Mouse (Mus musculus) urinary bladder, postnatal 25 days (tissue): Measurements from ENCODE around the gene Snap29.
A peak's percentile ranks its signal among the peaks of the same experiment; 100 is the strongest.

Source experiments
- DNase-seq: peaks from one replicate; pipeline ENCODE4 v3.0.0; 2022; ENCODE audit warnings: low spot score

Snap29 gene

GRCm38 (mm10) chr16:17405736-17406443 is at the start of gene Snap29, which contains the start of gene Pi4ka:
Gene Snap29 (plus strand): TSS chr16:17405986.
Gene Pi4ka (minus strand): TSS chr16:17406314.
- DNase-seq: peak; percentile 100

- no peak for DNase-seq
Measured at GRCm38 (mm10) chr16:17356031-17356430, 49.8 kb upstream of the Snap29 start.

DNA sequence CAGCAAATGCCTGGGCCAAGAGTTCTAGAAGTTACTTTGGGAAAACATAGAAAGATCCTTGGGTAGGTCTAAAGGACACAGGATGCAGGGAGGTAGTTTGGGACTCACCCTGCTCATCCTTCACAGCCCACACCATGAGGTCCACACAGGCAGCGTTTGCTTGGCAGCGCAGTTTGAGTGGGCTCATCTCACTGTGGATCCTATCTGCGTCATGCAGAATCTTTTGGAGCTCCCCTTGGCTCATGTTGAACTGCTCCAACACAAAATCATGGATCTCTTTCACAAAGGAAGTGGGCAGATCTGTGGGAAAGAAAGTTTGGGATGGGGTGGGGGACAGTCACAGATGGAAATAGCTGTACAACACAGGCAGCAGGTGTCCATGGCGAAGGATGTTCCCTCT is 47.0 kb upstream of the Snap29 start:
- no peak for DNase-seq

DNA sequence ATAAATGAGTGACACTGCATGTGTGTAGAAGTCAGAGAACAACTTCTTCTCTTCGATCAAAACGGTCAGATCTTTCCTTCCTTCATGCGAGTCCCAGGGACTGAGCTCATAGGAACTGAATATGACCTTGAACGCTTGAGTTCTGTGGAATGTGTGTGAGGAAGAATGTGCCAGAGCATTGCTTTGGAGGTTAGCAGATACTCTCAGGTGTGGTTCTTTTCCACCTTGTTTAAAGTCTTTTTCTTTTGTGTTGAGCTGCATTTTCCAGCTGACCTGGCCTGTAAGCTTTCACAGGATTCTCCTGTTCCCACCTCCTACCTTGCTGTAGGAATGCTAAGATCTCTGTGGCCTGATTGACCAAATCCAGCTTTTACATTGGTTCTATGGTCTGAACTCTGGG is 23.5 kb upstream of the Snap29 start:
- DNase-seq: no peak

DNA sequence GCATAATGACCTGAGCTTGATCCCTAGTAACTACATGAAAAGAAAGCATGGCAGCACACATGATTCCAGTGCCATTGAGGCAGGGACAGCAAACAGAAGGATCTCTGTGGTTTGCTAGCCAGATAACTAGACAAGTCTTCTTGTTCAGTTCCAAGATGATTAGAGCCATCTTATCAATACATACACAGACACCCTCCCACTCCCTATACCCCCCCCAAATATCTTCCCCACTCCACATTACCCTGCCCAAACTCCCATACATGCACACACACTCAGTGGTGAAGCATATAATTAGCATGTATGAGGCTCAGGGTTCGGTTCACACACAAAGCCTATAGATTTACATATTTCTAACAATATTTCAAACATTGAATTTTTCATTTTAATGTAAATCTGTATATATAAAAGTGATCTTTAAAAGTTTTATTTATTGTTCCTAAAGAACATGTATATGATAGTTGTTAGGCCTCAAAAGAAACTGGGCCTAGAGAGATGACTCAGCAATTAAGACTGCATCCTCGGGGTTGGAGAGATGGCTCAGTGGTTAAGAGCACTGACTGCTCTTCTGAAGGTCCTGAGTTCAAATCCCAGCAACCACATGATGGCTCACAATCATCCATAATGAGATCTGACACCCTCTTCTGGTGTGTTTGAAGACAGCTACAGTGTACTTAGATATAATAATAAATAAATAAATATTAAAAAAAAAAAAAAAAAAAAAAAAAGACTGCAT is 22.0 kb upstream of the Snap29 start:
- DNase-seq: no peak

DNA sequence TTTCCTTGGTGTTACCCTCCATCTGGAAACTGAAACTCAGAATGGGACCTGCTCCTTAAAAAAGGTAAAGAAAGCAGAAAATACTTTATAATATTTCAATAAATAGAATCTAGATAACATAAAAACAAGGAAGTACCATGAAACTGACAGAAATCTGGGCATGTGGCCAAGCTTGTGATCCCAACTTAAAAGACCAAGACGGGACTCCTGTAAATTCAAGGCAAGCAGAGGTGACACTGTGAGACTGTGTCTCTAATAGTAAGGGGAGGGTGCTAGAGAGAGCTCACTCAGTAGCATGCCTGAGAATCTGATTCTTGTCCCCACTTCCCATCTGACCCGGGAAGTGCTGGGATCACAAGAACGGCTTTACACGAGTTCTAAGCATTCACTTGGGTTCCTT is 13.0 kb upstream of the Snap29 start:
- DNase-seq: no peak

GRCm38 (mm10) chr16:17402855-17403254 is 2.9 kb upstream of the Snap29 start:
- no peak for DNase-seq

- DNase-seq: peak; percentile 51
Measured at GRCm38 (mm10) chr16:17405271-17405696, 502 bp upstream of the Snap29 start.

- no peak for DNase-seq
Measured at GRCm38 (mm10) chr16:17406512-17407231, 886 bp downstream of the Snap29 start.

GRCm38 (mm10) chr16:17409046-17409445 is 3.3 kb downstream of the Snap29 start:
- no peak for DNase-seq

DNA sequence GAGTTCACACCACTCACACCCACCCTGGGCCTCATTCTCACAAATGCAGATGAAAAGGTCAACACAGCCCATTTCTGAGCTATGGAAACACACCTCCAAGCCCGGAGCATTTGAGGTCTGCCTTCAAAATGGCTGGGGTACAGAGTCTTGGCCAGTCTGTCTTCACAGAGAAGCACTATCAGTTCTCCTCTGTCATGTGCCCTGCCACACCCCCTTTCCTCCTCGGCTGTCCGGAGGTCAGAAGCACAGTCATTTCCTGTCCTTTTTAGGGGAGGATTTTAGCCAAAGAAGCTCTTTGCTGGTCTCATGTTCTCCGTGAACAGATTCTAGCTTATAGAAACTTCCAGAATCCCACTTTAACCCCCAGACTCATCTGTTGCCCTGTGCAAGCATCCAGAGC is 4.4 kb downstream of the Snap29 start:
- no peak for DNase-seq

DNA sequence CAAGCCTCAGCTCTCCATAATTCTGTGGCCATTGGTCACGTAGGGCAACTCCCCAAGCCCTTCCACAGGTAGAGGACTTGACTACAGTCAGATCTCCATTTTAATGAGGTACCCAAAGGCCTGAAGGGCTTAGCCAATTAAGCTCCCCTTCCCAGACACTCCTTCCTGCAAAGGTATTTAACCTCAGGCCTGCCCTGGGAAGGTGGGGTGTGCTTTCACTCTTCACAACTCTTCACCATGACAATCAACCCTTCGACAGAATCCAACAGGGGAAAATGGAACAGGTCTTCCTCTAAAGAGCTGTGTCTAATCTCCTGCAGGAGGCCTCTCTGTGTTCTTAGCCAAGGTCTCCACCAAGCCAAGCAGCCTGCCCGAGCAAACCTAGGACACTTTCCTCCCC is 17.2 kb downstream of the Snap29 start:
- no peak for DNase-seq

DNA sequence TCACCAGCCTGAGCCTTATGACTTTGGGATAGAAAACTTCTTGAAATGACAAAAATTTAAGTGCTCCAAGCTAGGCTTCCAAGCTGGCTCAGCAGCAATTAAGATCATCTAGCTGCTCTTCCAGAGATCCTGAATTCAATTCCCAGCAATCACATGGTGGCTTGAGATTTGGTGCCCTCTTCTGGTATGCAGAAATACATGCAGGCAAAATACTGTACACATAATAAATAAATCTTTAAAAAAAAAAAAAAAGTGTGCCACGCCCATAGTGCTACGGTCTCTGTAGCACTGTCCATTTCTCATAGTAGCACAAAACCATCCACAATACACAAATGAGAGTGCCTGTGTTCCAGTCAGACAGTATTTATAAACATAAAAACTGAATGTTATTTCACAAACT is 26.8 kb downstream of the Snap29 start:
- no peak for DNase-seq

- peak; percentile 97 for DNase-seq
Measured at GRCm38 (mm10) chr16:17451541-17452372, 46.0 kb downstream of the Snap29 start, which contains the start of gene Crkl. Gene Crkl (plus strand): TSS chr16:17451987.

DNA sequence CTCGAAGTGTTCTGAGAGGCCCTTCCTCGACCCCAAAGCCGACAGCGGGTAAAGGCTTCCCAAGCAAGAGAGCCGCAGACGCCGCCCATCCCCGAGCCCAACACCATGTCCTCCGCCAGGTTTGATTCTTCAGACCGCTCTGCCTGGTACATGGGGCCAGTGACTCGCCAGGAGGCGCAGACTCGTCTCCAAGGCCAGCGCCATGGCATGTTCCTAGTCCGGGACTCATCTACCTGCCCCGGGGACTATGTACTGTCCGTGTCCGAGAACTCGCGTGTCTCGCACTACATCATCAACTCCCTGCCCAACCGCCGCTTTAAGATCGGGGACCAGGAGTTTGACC is 46.6 kb downstream of the Snap29 start:
- DNase-seq: peak; percentile 40

- DNase-seq: no peak
Measured at GRCm38 (mm10) chr16:17456901-17457300, 51.1 kb downstream of the Snap29 start.

DNA sequence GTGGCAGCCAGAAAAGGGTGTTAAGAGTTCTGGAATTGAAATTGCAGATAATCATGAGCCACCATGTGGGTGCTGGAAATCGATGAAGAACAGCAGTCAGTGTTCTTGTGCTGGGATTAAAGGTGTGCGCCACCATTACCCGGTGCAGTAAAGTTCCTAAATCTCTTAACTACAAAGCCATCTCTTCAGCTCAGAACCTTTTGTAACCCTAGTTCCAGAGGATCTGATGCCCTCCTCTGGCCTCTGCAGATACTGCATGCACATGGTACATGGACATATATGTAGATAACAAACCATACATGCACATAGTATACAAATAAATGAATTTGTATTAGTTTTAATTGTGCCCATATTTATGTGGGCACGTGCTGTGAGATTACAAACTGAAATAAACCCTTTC is 54.5 kb downstream of the Snap29 start:
- no peak for DNase-seq

- no peak for DNase-seq
Measured at GRCm38 (mm10) chr16:17461596-17461995, 55.8 kb downstream of the Snap29 start.

DNA sequence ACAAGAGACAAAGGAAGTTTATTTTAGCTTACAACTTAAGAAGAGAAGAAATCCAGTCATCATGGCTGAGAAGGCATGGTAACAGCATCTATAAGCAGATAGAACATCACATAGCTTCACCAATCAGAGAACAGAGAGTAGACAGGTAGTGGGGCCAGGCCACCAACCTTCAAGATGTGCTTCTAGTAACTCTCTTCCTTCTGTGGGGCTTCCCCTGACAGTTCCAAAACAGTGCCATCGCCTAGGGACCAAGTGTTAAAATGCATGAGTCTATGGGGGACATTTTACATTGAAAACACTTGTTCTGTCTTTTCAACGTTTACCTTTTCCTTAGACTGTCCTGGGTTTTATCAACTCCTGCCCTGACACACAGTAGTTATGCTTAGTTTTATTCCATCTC is 57.4 kb downstream of the Snap29 start:
- DNase-seq: no peak

DNA sequence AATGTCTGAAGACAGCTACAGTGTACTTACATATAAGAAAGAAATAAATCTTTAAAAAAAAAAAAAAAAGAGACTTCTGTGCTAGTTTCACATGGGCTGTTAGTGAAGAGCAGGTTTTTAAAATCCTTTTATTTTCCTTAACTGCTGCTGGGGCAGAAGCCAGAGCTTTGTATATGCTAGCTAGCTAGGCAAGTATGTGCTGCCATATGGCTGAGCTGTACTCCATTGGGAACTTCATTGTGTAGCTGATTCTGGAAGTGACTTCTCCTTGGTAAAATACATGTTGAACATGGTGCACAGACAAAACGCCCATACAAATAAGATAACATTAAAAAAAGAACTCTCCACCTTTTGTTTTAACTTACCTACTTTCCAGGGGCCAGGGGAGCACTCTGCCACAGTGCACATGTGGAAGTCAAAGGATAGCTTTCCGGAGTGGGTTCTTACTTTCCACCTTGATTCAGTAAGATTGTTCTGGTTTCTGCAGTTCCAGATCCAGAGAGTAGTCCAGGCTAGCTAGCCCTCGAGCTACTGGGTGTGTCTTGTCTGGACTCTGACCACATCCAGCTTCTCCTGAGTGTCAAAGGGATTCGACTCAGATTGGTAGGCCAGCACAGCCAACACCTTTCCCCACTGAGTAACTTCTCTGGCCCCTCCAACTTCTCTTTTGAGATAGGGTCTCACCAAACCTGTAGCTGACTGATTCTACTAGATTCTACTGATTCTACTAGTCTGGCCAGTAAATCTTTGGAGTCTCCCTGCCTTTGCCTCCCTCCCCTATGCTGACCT is 61.3 kb downstream of the Snap29 start:
- no peak for DNase-seq

- no peak for DNase-seq
Measured at GRCm38 (mm10) chr16:17472498-17472897, 66.7 kb downstream of the Snap29 start.
